Mouse (Mus musculus) monocyte, adult 5-6 weeks (primary cell): ENCODE results near the gene Ip6k1. TPM values are rescaled to one million over a fixed set of nuclear protein-coding genes. Genes with fewer than 3 reads are reported as not detected.
"Not testable (repeated sequence)": the region's sequence is repeated elsewhere in the genome, so short reads cannot be mapped to it uniquely, and the experiment has no call there.

Experiments used
- ATAC-seq: fragments of 153-309, 156-312 bp; replicated peaks from 2 replicates; pipeline ENCODE4 v1.8.0; 2017; ENCODE audit warnings: mild to moderate bottlenecking; ENCODE audit not compliant: low TSS enrichment, insufficient number of reproducible peaks, severe bottlenecking, poor library complexity, low FRiP score
- total RNA-seq: library from RNA; stranded (forward); fragments of 200-1000, 200-491, 200-594 nt; gene quantifications from 3 replicates; pipeline ENCODE4 v1.2.3, GENCODE M21; 2017

Gene Ip6k1
- total RNA-seq, 1 experiment from 2014 or later, result 47.0 TPM

- not testable (repeated sequence) for ATAC-seq
Measured at GRCm38 (mm10) chr9:108013577-108013976, 11.3 kb downstream of the Ip6k1 start.

DNA sequence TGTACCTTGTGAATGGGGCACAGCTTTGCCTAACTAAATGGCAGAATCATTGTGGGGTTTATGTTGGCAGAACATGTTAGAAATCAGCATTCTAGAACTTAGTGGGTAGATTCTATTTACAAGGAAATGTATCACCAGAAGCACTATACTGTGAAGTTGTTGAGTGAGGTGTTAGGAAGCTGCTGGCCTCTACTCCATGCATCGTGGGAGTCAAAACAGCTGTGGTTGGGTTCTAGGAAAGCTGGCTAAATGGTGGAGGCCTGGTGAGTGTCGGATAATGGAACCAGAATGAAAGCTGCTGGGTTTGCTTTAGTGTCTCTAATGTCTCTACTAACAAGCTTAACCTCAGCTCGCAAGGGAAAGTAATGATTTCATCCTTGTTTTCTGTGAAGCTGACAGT, 14.8 kb downstream of the Ip6k1 start:
- ATAC-seq, result no peak

DNA sequence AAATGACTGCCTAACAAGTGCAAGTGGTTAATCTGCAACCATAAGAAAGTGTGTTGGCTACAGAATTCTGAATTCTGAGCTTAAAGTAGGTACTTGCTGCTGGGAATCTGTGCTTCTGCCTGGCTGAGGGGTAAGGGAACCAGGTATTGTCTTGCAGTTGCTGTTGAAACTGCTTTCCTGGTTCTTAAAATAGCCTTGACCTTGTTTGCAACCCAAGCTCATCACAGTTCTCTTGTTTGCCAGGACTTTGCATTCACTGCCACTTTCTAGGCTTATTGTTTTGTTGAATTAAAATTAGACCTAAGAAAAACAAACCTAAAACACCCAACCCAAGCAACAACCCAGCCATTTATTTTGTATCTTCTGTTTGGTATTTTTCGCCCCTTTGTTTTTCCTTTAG, 18.4 kb downstream of the Ip6k1 start:
- no peak for ATAC-seq

DNA sequence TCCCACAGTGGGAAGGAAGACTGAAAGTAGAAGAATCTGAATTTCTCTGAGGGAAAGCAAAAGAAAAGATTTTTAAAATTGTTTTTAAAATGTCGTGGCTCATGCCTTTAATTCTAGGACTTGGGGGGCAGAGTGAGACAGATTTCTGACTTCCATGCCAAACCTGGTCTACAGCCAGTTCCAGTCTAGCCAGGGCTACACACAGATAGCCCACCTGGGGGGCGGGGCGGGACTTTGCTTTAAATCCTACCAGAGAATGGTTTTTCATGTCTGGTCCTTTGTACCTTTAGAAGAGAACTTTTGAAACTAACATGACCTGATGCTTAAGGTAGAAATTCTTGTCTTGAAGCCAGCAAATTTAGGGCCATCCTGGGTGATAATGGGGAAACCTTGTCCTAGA, 20.9 kb downstream of the Ip6k1 start:
- ATAC-seq, result no peak

DNA sequence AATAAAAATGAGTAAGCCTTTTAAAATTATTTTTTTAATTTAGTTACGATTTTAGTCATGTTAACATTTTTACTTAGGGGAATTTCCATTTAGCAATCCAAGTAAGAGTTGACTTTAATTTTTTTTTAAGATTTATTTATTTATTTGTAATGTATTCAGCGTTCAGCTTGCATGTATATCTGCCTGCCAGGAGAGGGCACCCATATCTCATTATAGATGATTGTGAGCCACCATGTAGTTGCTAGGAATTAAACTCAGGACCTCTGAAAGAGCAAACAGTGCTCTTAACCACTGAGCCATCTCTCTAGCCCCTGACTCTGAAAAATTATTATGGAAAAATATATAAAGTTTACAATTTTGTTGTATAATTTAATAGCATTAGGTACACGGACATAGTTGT, 24.3 kb downstream of the Ip6k1 start:
- no peak for ATAC-seq

- no peak for ATAC-seq
Measured at GRCm38 (mm10) chr9:108027867-108028266, 25.6 kb downstream of the Ip6k1 start.

- no peak for ATAC-seq
Measured at GRCm38 (mm10) chr9:108032126-108032525, 29.8 kb downstream of the Ip6k1 start.

- no peak for ATAC-seq
Measured at GRCm38 (mm10) chr9:108035331-108036156, 33.2 kb downstream of the Ip6k1 start.

DNA sequence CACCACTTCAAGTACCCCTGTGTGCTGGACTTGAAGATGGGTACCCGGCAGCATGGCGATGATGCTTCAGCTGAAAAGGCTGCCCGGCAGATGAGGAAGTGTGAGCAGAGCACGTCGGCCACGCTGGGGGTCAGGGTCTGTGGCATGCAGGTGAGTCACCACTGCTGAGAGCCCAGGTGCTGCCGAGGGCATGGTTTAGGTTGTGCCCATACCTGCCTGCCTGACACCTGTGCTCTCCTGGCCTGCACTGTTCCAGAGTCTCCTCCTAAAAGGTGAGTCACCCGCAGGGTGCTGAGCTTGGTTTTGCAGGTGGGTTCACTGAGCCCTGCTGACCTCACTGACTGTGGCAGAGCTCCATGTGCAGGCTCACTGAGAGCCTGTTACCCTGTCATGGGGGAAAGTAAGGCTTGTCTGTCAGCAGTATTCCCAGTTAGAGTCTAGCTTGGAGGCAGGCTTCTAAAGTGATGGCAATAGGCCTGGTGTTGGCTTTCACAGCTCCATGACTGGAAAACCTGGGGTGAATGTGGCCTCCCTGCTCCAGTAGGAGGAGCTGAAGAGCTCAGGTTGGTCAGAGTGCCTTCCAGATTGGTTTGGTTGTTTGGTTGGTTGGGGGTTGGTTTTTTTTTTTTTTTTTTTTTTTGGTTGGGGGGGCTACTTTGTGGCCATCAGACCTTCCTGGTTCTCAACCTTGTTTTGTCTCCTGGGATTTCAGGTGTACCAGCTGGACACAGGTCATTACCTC, 42.6 kb downstream of the Ip6k1 start:
- no peak for ATAC-seq

- ATAC-seq, result no peak
Measured at GRCm38 (mm10) chr9:108046582-108046981, 44.3 kb downstream of the Ip6k1 start.

- ATAC-seq, result no peak
Measured at GRCm38 (mm10) chr9:108047601-108048565, 45.6 kb downstream of the Ip6k1 start.

DNA sequence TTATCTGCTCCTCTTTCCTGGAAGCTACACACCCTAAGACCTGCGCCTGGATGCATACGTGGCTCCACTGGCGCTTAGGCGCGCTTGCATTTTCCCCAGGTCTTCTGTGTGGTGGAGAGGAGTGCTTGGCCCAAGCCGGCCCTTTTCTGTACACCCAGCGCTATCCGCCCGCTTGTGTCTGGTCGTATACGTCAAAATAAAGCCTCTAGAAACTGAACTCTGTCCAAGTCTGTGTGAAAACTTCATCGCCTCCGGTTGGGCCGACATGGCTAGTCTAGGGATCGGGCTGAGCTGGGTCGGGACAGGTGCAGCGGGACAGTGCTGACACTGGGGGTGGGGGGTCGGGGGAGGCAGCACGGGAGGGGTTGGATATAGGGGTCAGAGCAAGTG, 46.3 kb downstream of the Ip6k1 start:
- ATAC-seq, result no peak

DNA sequence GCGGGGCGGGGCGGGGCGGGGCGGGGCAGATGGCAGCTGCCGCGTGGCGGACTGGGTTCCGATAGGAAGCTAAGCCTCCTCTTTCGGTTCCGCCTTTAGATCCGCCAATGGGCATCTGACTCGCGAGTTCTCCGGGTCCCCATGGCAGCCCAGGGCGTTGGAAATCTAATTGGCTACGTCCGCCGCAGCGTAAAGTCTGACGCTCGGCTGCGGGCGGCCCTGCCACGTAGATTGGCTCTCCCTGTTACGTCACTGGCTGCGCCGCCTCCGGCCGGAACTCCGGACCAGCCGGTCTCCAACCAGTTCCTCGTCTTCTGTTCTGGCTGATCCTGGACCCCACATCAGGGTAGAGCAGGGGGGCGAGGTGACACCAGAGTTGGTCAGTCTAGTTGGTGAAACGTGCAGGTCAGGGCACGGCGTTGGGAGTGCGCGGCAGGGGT, 46.7 kb downstream of the Ip6k1 start, which contains the start of gene Gmppb:
TSS of gene Gmppb (plus strand) at position 227 of the 440 bp plus-strand sequence.
- peak; percentile 87 for ATAC-seq

DNA sequence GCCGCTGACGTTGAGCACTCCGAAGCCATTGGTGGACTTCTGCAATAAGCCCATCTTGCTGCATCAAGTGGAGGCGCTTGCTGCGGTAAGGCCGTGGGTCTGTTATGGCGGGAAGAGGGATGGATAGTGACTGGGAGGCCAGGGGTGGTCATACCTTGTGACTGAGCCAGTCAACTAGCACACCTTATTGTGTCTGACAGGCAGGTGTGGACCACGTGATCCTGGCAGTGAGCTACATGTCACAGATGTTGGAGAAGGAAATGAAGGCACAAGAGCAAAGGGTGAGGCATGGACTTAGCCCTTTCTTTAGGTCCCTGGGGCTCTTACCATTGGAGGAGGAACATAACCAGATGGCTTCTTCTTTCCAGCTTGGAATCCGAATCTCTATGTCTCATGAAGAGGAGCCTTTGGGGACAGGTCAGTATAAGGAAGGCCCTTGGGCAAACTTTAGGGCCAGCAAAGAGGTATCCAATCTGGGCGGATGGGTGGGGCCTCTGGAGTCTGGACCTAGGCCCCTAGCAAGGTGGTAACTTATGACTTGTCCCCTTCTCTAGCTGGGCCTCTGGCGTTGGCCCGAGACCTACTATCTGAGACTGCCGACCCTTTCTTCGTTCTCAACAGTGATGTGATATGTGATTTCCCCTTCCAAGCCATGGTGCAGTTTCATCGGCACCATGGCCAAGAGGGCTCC, 47.4 kb downstream of the Ip6k1 start:
- ATAC-seq, result no peak

DNA sequence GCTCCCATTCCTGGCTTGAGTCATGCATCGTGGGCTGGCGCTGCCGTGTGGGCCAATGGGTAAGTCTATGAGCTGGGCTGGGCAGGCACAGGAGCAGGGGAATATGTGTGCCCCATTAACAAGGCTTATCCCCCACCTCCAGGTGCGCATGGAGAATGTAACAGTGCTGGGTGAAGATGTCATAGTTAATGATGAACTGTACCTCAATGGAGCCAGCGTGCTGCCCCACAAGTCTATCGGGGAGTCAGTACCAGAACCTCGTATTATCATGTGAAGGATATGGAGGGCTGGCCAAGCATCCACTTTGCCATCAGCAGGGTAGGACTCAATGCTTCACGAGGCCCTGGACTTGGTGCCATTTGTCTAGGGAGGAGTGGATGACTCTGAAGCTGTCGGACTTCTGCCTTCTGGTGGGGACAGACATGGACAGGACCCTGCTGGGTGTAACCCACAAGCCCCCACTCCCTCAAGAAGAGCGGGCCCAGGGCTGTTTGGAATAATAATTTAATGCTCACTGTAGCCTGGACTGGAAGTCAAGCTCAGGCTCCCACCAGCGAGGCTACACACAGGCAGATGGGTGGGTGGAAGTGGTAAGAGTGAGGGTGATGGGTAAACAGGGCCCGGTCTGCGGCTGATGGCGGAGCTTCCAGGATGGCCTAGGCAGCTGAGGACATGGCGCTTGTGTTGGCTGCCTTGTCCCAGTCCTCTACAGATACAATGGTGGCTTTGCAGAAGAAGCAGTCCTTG, 49.1 kb downstream of the Ip6k1 start:
- ATAC-seq, result no peak

- ATAC-seq, result no peak
Measured at GRCm38 (mm10) chr9:108051931-108052220, 49.6 kb downstream of the Ip6k1 start.

DNA sequence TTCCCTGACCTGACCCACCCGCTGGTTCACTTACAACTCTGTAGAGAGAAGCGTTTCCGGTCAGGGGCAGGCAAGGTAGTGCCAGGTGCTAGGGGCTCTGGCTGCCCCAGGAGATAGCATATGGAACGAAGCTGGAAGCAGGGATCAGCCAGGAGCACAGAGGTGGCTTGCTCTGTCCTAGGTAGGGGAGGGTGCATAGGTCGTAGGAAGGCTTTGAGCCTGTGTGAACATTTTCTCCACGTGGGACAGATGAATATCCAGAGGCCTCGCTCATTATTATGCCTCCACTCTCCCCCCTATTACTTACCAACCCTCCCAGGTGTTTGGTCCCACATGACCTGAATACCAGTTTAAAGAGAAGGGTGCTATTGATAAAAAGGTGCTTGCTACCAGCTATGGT, 50.1 kb downstream of the Ip6k1 start:
- no peak for ATAC-seq
